Mouse (Mus musculus) embryonic facial prominence, embryonic 14.5 days (tissue): Measurements from ENCODE around the gene Slc30a2. TPM values are rescaled to one million over a fixed set of nuclear protein-coding genes. Genes with fewer than 3 reads are reported as not detected.
A peak's percentile ranks its signal among the peaks of the same experiment; 100 is the strongest.
"Not testable (repeated sequence)": the region's sequence is repeated elsewhere in the genome, so short reads cannot be mapped to it uniquely, and the experiment has no call there.

ENCODE experiments used
- ATAC-seq: fragments of 200-750 bp; cut with Nextera tagmentation; 2 replicates; pipeline ENCODE4 v1.8.0; 2017; ENCODE audit warnings: low read depth, moderate number of reproducible peaks, moderate TSS enrichment
- DNase-seq: peaks from one replicate; pipeline ENCODE4 v3.0.0-alpha.2; 2015; ENCODE audit warnings: low spot score
- H3K27ac ChIP-seq: fragments of 300-500 bp; sonication (generic); replicated peaks from 2 replicates; pipeline ENCODE4 v1.5.1; 2014; ENCODE audit warnings: low read depth, mild to moderate bottlenecking, low read length, moderate library complexity
- H3K27me3 ChIP-seq: fragments of 300-500 bp; sonication (generic); replicated peaks from 2 replicates; pipeline ENCODE4 v1.6.1; 2014; ENCODE audit warnings: low read length; ENCODE audit not compliant: control insufficient read depth, insufficient read depth
- H3K36me3 ChIP-seq: fragments of 300-500 bp; sonication (generic); 2 replicates; pipeline ENCODE4 v1.6.1; 2014; ENCODE audit warnings: low read length, mixed read lengths; ENCODE audit not compliant: control insufficient read depth, insufficient read depth
- H3K4me1 ChIP-seq: fragments of 300-500 bp; sonication (generic); 2 replicates; pipeline ENCODE4 v1.6.1; 2014; ENCODE audit warnings: antibody characterized with exemption, low read length; ENCODE audit not compliant: control insufficient read depth, insufficient read depth
- H3K4me2 ChIP-seq: fragments of 300-500 bp; sonication (generic); 2 replicates; pipeline ENCODE4 v1.6.1; 2014; ENCODE audit warnings: low read depth, mild to moderate bottlenecking, low read length, moderate library complexity, mixed read lengths
- H3K4me3 ChIP-seq: fragments of 300-500 bp; sonication (generic); 2 replicates; pipeline ENCODE4 v1.5.1; 2014; ENCODE audit warnings: low read depth, mild to moderate bottlenecking, low read length
- H3K9ac ChIP-seq: fragments of 300-500 bp; sonication (generic); 2 replicates; pipeline ENCODE4 v1.6.1; 2014; ENCODE audit warnings: low read depth, mild to moderate bottlenecking, low read length, moderate library complexity, mixed read lengths
- H3K9me3 ChIP-seq: fragments of 300-500 bp; sonication (generic); 2 replicates; pipeline ENCODE4 v1.6.1; 2016; ENCODE audit warnings: low read length; ENCODE audit not compliant: control insufficient read depth
- WGBS: fragments of 180-500 bp; shearing (Covaris S2); extraction: QIAGEN DNeasy Blood & Tissue Kit; methylation state at CpG from one replicate; pipeline ENCODE4 v1.1.7; 2014; 5-methylcytosine and 5-hydroxymethylcytosine counted together
- polyA plus RNA-seq: library from polyadenylated mRNA; unstranded; fragments of >200 nt; fragmentation: Nextera tagmentation; extraction: Ambion mirVana; gene quantifications from 2 replicates; pipeline ENCODE4 v1.2.1, GENCODE M21; 2014

The Slc30a2 gene
- polyA plus RNA-seq, 1 experiment from 2014 or later, result 0.42 TPM

DNA sequence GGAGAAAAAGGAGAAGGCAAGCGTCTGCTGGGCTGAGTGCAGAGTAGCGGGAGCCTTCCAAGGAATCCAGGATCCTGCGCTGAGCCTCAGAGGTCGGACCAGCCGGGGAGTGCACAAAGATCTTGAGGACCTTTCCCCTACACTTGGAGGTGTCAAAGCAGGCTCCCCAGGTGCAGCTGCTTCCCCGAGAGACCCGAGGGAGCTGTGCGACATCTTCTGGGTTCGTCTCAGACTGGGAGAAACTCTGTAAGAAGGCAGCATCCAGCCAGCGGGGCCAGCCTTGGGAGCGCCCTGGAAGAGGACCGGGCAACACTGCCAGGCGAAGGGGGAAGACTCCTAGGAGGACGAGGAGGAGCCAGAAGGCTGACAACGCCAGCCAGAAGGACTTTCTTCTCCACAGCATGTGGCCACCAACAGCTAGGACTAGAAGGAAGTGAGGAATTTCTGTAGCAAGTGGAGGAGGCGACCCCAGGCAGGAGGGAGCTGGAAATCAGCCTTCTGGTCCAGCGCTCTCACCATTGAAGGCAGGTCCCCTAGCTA lies 28.4 kb downstream of the Slc30a2 start:
- Histone ChIP-seq H3K4me1 (peaks cover 12% of the 10 kb centered on the region), H3K4me2 (peak overlapping the region; percentile 91), H3K27me3 (peaks cover 36% of the 10 kb centered on the region), H3K27ac (no peak overlapping the region), H3K9ac (peak overlapping the region; percentile 50), H3K36me3 (no peaks in the 10 kb centered on the region), H3K9me3 (no peaks in the 10 kb centered on the region), H3K4me3 (peak overlapping the region; percentile 52)
- no peak for DNase-seq
- no peak for ATAC-seq
- 0% methylated on average over 17 of the region's 17 CpGs for WGBS

GRCm38 (mm10) chr4:134372294-134372747 lies 29.3 kb downstream of the Slc30a2 start:
- peak overlapping the region; percentile 52 for H3K4me3 ChIP-seq
- WGBS, result 1% methylated on average over 15 of the region's 16 CpGs
- H3K27me3 ChIP-seq, result peaks cover 36% of the 10 kb centered on the region
- peaks cover 12% of the 10 kb centered on the region for H3K4me1 ChIP-seq
- peak overlapping the region; percentile 91 for H3K4me2 ChIP-seq
- peak overlapping the region; percentile 50 for H3K9ac ChIP-seq
- H3K27ac ChIP-seq, result no peak overlapping the region
- H3K36me3 ChIP-seq, result no peaks in the 10 kb centered on the region
- DNase-seq (peak; percentile 86), ATAC-seq (peak; percentile 82)
- H3K9me3 ChIP-seq, result no peaks in the 10 kb centered on the region

- peaks cover 34% of the 10 kb centered on the region for H3K27me3 ChIP-seq
- H3K4me1 ChIP-seq, result peaks cover 12% of the 10 kb centered on the region
- no peak for DNase-seq
- no peak for ATAC-seq
- no peak overlapping the region for H3K4me2 ChIP-seq
- H3K4me3 ChIP-seq, result no peak overlapping the region
- no peaks in the 10 kb centered on the region for H3K36me3 ChIP-seq
- no peaks in the 10 kb centered on the region for H3K9me3 ChIP-seq
- 83% methylated on average over 6 of the region's 8 CpGs for WGBS
- no peak overlapping the region for H3K27ac ChIP-seq
- no peak overlapping the region for H3K9ac ChIP-seq
These were observed 30.3 kb downstream of the Slc30a2 start for GRCm38 (mm10) chr4:134373295-134373694.

DNA sequence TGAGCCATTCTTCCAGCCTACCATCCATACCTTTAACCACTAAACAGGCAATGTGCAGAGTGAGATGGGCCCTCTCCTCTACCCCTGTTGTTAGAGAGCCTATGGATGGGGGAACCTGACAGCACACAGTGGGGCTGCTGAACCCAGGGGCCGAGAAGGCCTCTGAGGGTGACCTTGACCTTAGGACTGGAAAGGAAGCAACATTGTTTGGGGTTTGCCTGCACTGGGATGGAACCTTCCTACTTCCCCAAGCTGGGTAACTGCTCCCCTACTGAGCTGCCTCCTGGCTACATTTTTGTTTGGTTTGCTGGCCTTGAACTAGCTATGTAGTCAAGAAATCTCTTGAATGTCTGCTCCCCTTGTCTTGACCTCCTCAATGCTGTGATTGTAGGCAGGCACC lies 31.3 kb downstream of the Slc30a2 start:
- Histone ChIP-seq H3K4me2 (no peak overlapping the region), H3K9ac (no peak overlapping the region), H3K36me3 (no peaks in the 10 kb centered on the region), H3K9me3 (no peaks in the 10 kb centered on the region), H3K4me3 (no peak overlapping the region), H3K27ac (no peak overlapping the region), H3K27me3 (peaks cover 29% of the 10 kb centered on the region), H3K4me1 (peaks cover 12% of the 10 kb centered on the region)
- 38% methylated on average over 1 of the region's 1 CpGs for WGBS
- DNase-seq (no peak), ATAC-seq (no peak)

- 27% methylated on average over 10 of the region's 10 CpGs for WGBS
- ATAC-seq (peak; percentile 70), DNase-seq (peak; percentile 69)
- Histone ChIP-seq H3K27me3 (no peaks in the 10 kb centered on the region), H3K27ac (no peak overlapping the region), H3K36me3 (no peaks in the 10 kb centered on the region), H3K4me2 (no peak overlapping the region), H3K4me1 (no peaks in the 10 kb centered on the region), H3K9me3 (no peaks in the 10 kb centered on the region), H3K9ac (0 out of 2 replicates have a peak overlapping the region, but pooled peaks have one; percentile 14), H3K4me3 (no peak overlapping the region)
These were observed 35.2 kb downstream of the Slc30a2 start for GRCm38 (mm10) chr4:134378089-134378615.

GRCm38 (mm10) chr4:134379510-134379909 lies 36.5 kb downstream of the Slc30a2 start:
- H3K27me3 ChIP-seq, result no peaks in the 10 kb centered on the region
- ATAC-seq (no peak), DNase-seq (no peak)
- H3K4me1 ChIP-seq, result no peaks in the 10 kb centered on the region
- no peak overlapping the region for H3K9ac ChIP-seq
- H3K36me3 ChIP-seq, result no peaks in the 10 kb centered on the region
- 83% methylated on average over 8 of the region's 8 CpGs for WGBS
- no peak overlapping the region for H3K4me3 ChIP-seq
- H3K27ac ChIP-seq, result no peak overlapping the region
- H3K9me3 ChIP-seq, result no peaks in the 10 kb centered on the region
- no peak overlapping the region for H3K4me2 ChIP-seq

DNA sequence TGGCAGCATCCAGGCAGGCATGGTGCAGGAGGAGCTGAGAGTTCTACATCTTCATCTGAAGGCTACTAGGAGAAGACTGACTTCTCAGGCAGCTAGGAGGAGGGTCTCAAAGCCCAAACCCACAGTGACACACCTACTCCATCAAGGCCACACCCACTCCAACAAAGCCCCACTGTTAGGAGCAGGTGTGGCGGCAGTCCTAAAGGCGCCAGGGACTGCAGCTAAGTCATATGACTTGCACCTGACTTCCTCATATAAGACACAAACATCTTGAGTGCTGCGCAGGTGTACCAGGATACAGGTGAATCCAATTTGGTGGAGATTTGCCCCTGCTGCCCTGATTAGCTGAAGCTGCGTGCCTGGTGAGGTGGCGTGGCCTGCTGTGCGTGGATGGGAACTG lies 40.8 kb downstream of the Slc30a2 start, which contains the start of gene Extl1:
Gene Extl1 (minus strand): TSS at position 101 of the 400 bp plus-strand sequence.
- H3K9ac ChIP-seq, H3K4me2 ChIP-seq, H3K27me3 ChIP-seq, H3K27ac ChIP-seq, ATAC-seq, H3K36me3 ChIP-seq, DNase-seq, H3K9me3 ChIP-seq, H3K4me1 ChIP-seq, H3K4me3 ChIP-seq: not testable (repeated sequence)
- 97% methylated on average over 2 of the region's 6 CpGs for WGBS

- no peak overlapping the region for H3K27ac ChIP-seq
- no peaks in the 10 kb centered on the region for H3K27me3 ChIP-seq
- H3K36me3 ChIP-seq, result no peaks in the 10 kb centered on the region
- H3K9ac ChIP-seq, result no peak overlapping the region
- H3K4me2 ChIP-seq, result no peak overlapping the region
- H3K4me1 ChIP-seq, result no peaks in the 10 kb centered on the region
- no peak overlapping the region for H3K4me3 ChIP-seq
- 0 out of 2 replicates have a peak, but pooled peaks cover 5% of the 10 kb centered on the region for H3K9me3 ChIP-seq
- no peak for ATAC-seq
- no peak for DNase-seq
- WGBS, result 67% methylated on average over 6 of the region's 6 CpGs
These were observed 44.3 kb downstream of the Slc30a2 start for GRCm38 (mm10) chr4:134387268-134387667.

DNA sequence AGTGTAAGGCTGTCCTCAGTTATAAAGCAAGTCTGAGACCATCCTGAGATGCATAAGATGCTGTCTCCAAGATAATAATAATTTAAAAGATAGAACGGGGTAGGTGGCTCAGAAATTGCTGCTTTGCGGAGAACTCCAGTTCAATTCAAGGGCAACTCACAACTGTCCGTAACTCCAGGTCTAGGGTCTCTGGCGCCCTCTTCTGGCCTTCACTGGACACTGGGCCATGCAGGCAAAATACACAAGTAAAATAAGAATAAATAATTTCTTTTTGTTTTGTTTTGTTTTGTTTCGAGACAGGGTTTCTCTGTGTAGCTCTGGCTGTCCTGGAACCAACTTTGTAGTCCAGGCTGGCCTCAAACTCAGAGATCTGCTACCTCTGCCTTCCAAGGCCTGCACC lies 45.4 kb downstream of the Slc30a2 start:
- 12% methylated on average over 5 of the region's 5 CpGs for WGBS
- Histone ChIP-seq H3K36me3 (no peaks in the 10 kb centered on the region), H3K9ac (no peak overlapping the region), H3K27me3 (no peaks in the 10 kb centered on the region), H3K27ac (no peak overlapping the region), H3K4me2 (no peak overlapping the region), H3K9me3 (0 out of 2 replicates have a peak, but pooled peaks cover 5% of the 10 kb centered on the region), H3K4me3 (no peak overlapping the region), H3K4me1 (no peaks in the 10 kb centered on the region)
- ATAC-seq (no peak), DNase-seq (no peak)
